Comparison of ENCODE assay signal across 17 mouse cellular contexts in genomic region chr15:91643632-91644348, GRCm38 (mm10). TPM values are rescaled to one million over a fixed set of nuclear protein-coding genes. Genes with fewer than 3 reads are reported as not detected.
A peak's percentile ranks its signal among the peaks of the same experiment; 100 is the strongest.
DNase-seq lines count a peak whose midpoint lies in the region; ATAC-seq lines count a peak whose summit lies in the region.
"Had no signal": no experiment of that assay in that cellular context is flagged by ENCODE, and none has a peak within 500 bp of the region (broad histone marks: within the 10 kb centered on the region; RNA-seq: fewer than 3 reads in every experiment).

No protein-coding gene starts in this region.

- no peak overlapping the region for H3K4me2 ChIP-seq in forebrain, embryonic 15.5 days (replicated peaks)
- H3K4me2 ChIP-seq: embryonic facial prominence, embryonic 12.5 days; hindbrain, embryonic 13.5 days had no signal

- DNase-seq in lung, adult 18-20 months, result peak; percentile 19 to 32
- DNase-seq in lung, postnatal 10 days, result no peak
- peak; percentile 20 for DNase-seq in naive thymus-derived CD4-positive, alpha-beta T cell, adult 2 months (ENCODE audit: low read depth)
- peak; percentile 11 to 19 for DNase-seq in thymus, postnatal 36 days
- no peak for DNase-seq in left cerebral cortex, adult 8-10 months (ENCODE audit: low spot score in 2 of 2)
- DNase-seq: cerebellum, postnatal 14 days; kidney, adult 11 months had no signal

- peak; percentile 56 for ATAC-seq in inflammation-experienced regulatory T-cells, adult 6 months
- no peak for ATAC-seq in forebrain, embryonic 15.5 days (replicated peaks)
- ATAC-seq: Patski had no signal

- H3K9me3 ChIP-seq in forebrain, embryonic 15.5 days, result no peaks in the 10 kb centered on the region
- H3K9me3 ChIP-seq: embryonic facial prominence, embryonic 12.5 days; forebrain, embryonic 10.5 days; heart, embryonic 10.5 days; hindbrain, embryonic 13.5 days had no signal

- H3K27me3 ChIP-seq in forebrain, embryonic 15.5 days, result no peaks in the 10 kb centered on the region
- H3K27me3 ChIP-seq: CH12.LX; embryonic facial prominence, embryonic 12.5 days; hindbrain, embryonic 13.5 days; Patski had no signal

- no peaks in the 10 kb centered on the region for H3K36me3 ChIP-seq in forebrain, embryonic 15.5 days
- H3K36me3 ChIP-seq: embryonic facial prominence, embryonic 12.5 days; forebrain, embryonic 10.5 days; heart, embryonic 10.5 days; hindbrain, embryonic 13.5 days had no signal

- no peak overlapping the region for H3K4me3 ChIP-seq in forebrain, embryonic 15.5 days
- H3K4me3 ChIP-seq: embryonic facial prominence, embryonic 12.5 days; forebrain, embryonic 10.5 days; heart, embryonic 10.5 days; hindbrain, embryonic 13.5 days; layer of hippocampus, adult 2 months had no signal

- H3K4me1 ChIP-seq in forebrain, embryonic 15.5 days, result no peaks in the 10 kb centered on the region
- H3K4me1 ChIP-seq: embryonic facial prominence, embryonic 12.5 days; forebrain, embryonic 10.5 days; heart, embryonic 10.5 days; hindbrain, embryonic 13.5 days had no signal

- WGBS in forebrain, embryonic 15.5 days, result 72% methylated on average over 7 of the region's 7 CpGs

- no peak overlapping the region for H3K9ac ChIP-seq in forebrain, embryonic 15.5 days (replicated peaks)
- H3K9ac ChIP-seq: embryonic facial prominence, embryonic 12.5 days; hindbrain, embryonic 13.5 days had no signal

- H3K27ac ChIP-seq in forebrain, embryonic 15.5 days (replicated peaks), result no peak overlapping the region
- H3K27ac ChIP-seq: embryonic facial prominence, embryonic 12.5 days; forebrain, embryonic 10.5 days; heart, embryonic 10.5 days; hindbrain, embryonic 13.5 days; layer of hippocampus, adult 2 months; macrophage had no signal

RNA-seq across cellular contexts. Expression of gene Lrrk2, which starts 29.2 kb away (rescaled TPM):
- polyA plus RNA-seq in inflammation-experienced regulatory T-cells, adult 6 months (2017; shearing (Covaris generic)), result under 1 TPM; 0.12 to 0.62 (median 0.15) TPM
- total RNA-seq in left cerebral cortex, adult 8-10 months (2022), result 10 to 100 TPM; 41.1 to 74.7 (median 52.5) TPM
- 1.3 and 1.6 TPM in 2 replicates for polyA plus RNA-seq in forebrain, embryonic 15.5 days (2015; fragmentation: Nextera tagmentation; extraction: Ambion mirVana)
- total RNA-seq: CH12.LX had no signal

Comparison
In these comparisons a context has a peak if more than half of its experiments do, and no peak if none do; other contexts are left out.
1. DNase-seq: peak in lung, adult 18-20 months (2 of 2), naive thymus-derived CD4-positive, alpha-beta T cell, adult 2 months (single experiment) and thymus, postnatal 36 days (2 of 2); none in lung, postnatal 10 days (single experiment) and left cerebral cortex, adult 8-10 months (0 of 2).